Mouse (Mus musculus) lung, postnatal 0 days (tissue): ENCODE measurements at regions not wholly inside any gene's neighbourhood (a gene's known extent, or its start where the extent isn't known, plus 50 kb on each side); places are given as distances from the start of the nearest gene placed in this dataset.

Experiments
- ATAC-seq: fragments of 200-750 bp; cut with Nextera tagmentation; 2 replicates; pipeline ENCODE4 v1.8.0; 2017; ENCODE audit warnings: moderate library complexity
- DNase-seq: peaks from one replicate; pipeline ENCODE4 v3.0.0-alpha.2; 2016; ENCODE audit warnings: low spot score
- H3K27ac ChIP-seq: fragments of 300-500 bp; sonication (generic); 2 replicates; pipeline ENCODE4 v1.5.1; 2014; ENCODE audit warnings: antibody characterized with exemption, mild to moderate bottlenecking, low read length, mixed read lengths
- H3K27me3 ChIP-seq: fragments of 300-500 bp; sonication (generic); replicated peaks from 2 replicates; pipeline ENCODE4 v1.6.1; 2014; ENCODE audit warnings: low read length, mixed read lengths; ENCODE audit not compliant: insufficient read depth
- H3K36me3 ChIP-seq: fragments of 300-500 bp; sonication (generic); 2 replicates; pipeline ENCODE4 v1.6.1; 2014; ENCODE audit warnings: low read length, mixed read lengths; ENCODE audit not compliant: insufficient read depth
- H3K4me1 ChIP-seq: fragments of 300-500 bp; sonication (generic); 2 replicates; pipeline ENCODE4 v1.6.1; 2014; ENCODE audit warnings: antibody characterized with exemption, low read depth, low read length, mixed read lengths; ENCODE audit not compliant: insufficient read depth
- H3K4me2 ChIP-seq: fragments of 300-500 bp; sonication (generic); replicated peaks from 2 replicates; pipeline ENCODE4 v1.6.1; 2014; ENCODE audit warnings: low read depth, mild to moderate bottlenecking, low read length, moderate library complexity, mixed read lengths
- H3K4me3 ChIP-seq: fragments of 300-500 bp; sonication (generic); 2 replicates; pipeline ENCODE4 v1.5.1; 2014; ENCODE audit warnings: low read depth, low read length
- H3K9ac ChIP-seq: fragments of 300-500 bp; sonication (generic); replicated peaks from 2 replicates; pipeline ENCODE4 v1.6.1; 2014; ENCODE audit warnings: low read depth, mild to moderate bottlenecking
- H3K9me3 ChIP-seq: fragments of 300-500 bp; sonication (generic); 2 replicates; pipeline ENCODE4 v1.6.1; 2016; ENCODE audit warnings: low read length, mixed read lengths
- CTCF ChIP-seq: IDR thresholded peaks from 2 replicates; pipeline ENCODE4 v1.5.1; 2016; ENCODE audit warnings: antibody characterized with exemption, mild to moderate bottlenecking
- EP300 ChIP-seq: IDR thresholded peaks from 2 replicates; pipeline ENCODE4 v1.6.1; 2016; ENCODE audit warnings: antibody characterized with exemption, mild to moderate bottlenecking, control low read depth
- WGBS: fragments of 180-500 bp; shearing (Covaris S2); extraction: QIAGEN DNeasy Blood & Tissue Kit; methylation state at CpG from one replicate; pipeline ENCODE4 v1.1.7; 2014; 5-methylcytosine and 5-hydroxymethylcytosine counted together

- no peak overlapping the region for H3K9ac ChIP-seq
- TF ChIP-seq CTCF (no peak), EP300 (no peak)
- 82% methylated on average over 2 of the region's 2 CpGs for WGBS
- ATAC-seq, result no peak
- H3K9me3 ChIP-seq, result no peaks in the 10 kb centered on the region
- H3K36me3 ChIP-seq, result no peaks in the 10 kb centered on the region
- no peaks in the 10 kb centered on the region for H3K27me3 ChIP-seq
- no peaks in the 10 kb centered on the region for H3K4me1 ChIP-seq
- no peak for DNase-seq
- no peak overlapping the region for H3K4me3 ChIP-seq
- H3K4me2 ChIP-seq, result no peak overlapping the region
- H3K27ac ChIP-seq, result no peak overlapping the region
Measured at GRCm38 (mm10) chr1:137814556-137814955, 361.0 kb downstream of the Ptprc start.

DNA sequence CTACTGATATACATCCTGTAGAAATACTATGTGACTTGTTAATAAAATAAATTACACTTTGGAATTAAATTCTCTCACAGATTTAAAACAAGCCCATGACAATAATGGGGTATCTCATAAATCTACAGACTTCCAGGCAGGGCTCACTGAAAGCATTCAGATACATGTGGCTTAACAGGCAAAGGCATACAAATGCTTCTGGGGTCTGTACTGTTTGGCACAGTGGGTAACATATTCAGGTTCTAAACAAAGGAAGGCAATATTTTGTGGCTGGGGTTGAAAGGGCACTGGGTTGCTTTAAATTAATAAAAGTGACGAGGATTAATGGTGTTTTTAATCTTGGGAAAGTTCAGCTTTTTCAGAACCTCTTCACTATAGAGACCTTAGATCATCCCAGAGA is 361.8 kb downstream of the Ptprc start:
- H3K4me1 ChIP-seq, result no peaks in the 10 kb centered on the region
- TF ChIP-seq CTCF (no peak), EP300 (no peak)
- 89% methylated on average over 1 of the region's 1 CpGs for WGBS
- DNase-seq (no peak), ATAC-seq (no peak)
- H3K36me3 ChIP-seq, result no peaks in the 10 kb centered on the region
- H3K9me3 ChIP-seq, result no peaks in the 10 kb centered on the region
- no peak overlapping the region for H3K27ac ChIP-seq
- H3K9ac ChIP-seq, result no peak overlapping the region
- no peaks in the 10 kb centered on the region for H3K27me3 ChIP-seq
- H3K4me3 ChIP-seq, result no peak overlapping the region
- no peak overlapping the region for H3K4me2 ChIP-seq

DNA sequence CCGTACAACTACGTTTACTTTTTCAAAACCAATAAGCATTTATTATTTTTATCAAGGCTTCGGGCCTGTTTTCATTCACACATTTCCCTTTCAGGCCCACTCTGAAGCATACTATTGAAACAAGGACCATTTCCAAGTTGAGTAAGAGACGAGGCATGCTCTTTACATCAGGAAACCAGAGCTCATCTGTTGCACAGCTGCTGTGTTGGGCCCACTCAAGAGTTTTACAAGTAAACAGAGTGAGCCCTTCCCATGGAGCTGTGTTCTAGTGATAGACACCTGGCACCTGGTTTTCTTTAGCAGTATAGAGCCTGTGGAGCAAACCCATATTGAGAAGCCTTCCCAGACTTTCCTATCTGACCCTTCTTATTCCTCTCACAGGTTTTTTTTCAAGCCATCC is 363.5 kb downstream of the Ptprc start:
- Histone ChIP-seq H3K27me3 (no peaks in the 10 kb centered on the region), H3K4me3 (no peak overlapping the region), H3K9me3 (no peaks in the 10 kb centered on the region), H3K4me2 (no peak overlapping the region), H3K9ac (no peak overlapping the region), H3K27ac (no peak overlapping the region), H3K4me1 (no peaks in the 10 kb centered on the region), H3K36me3 (no peaks in the 10 kb centered on the region)
- 72% methylated on average over 4 of the region's 4 CpGs for WGBS
- ATAC-seq, result no peak
- no peak for DNase-seq
- TF ChIP-seq EP300 (no peak), CTCF (no peak)

- DNase-seq (no peak), ATAC-seq (no peak)
- no peaks in the 10 kb centered on the region for H3K9me3 ChIP-seq
- no peaks in the 10 kb centered on the region for H3K27me3 ChIP-seq
- no peaks in the 10 kb centered on the region for H3K4me1 ChIP-seq
- H3K36me3 ChIP-seq, result no peaks in the 10 kb centered on the region
- no peak overlapping the region for H3K4me3 ChIP-seq
- TF ChIP-seq EP300 (no peak), CTCF (no peak)
- no peak overlapping the region for H3K4me2 ChIP-seq
- 41% methylated on average over 8 of the region's 8 CpGs for WGBS
- no peak overlapping the region for H3K27ac ChIP-seq
- H3K9ac ChIP-seq, result no peak overlapping the region
Measured at GRCm38 (mm10) chr1:137806742-137807141, 368.8 kb downstream of the Ptprc start.

DNA sequence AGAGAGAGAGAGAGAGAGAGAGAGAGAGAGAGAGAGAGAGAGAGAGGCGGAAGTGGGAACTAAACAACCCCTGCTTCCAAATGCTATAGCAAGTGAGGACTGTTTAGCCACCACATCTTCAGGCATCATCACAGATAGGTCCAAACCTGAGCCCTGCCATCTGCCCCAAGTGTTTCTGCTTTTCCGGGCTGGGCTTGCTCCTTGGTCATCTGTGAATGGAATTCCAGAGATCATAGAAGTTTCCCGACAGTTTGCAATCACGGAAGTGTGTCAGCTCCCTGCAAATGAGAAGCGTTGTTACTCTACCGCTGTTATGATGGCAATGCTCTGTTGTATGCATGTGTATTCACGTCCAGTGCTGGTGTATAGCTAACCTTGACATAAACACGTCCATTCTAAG is 369.3 kb downstream of the Ptprc start:
- H3K27ac ChIP-seq, result no peak overlapping the region
- TF ChIP-seq CTCF, result no peak
- TF ChIP-seq EP300, result no peak
- 0 out of 2 replicates have a peak overlapping the region, but pooled peaks have one; percentile 1 for H3K4me2 ChIP-seq
- no peak overlapping the region for H3K9ac ChIP-seq
- ATAC-seq, result no peak
- H3K4me3 ChIP-seq, result no peak overlapping the region
- DNase-seq, result no peak
- WGBS, result 71% methylated on average over 7 of the region's 8 CpGs
- H3K9me3 ChIP-seq, result no peaks in the 10 kb centered on the region
- no peaks in the 10 kb centered on the region for H3K27me3 ChIP-seq
- H3K4me1 ChIP-seq, result no peaks in the 10 kb centered on the region
- H3K36me3 ChIP-seq, result no peaks in the 10 kb centered on the region

DNA sequence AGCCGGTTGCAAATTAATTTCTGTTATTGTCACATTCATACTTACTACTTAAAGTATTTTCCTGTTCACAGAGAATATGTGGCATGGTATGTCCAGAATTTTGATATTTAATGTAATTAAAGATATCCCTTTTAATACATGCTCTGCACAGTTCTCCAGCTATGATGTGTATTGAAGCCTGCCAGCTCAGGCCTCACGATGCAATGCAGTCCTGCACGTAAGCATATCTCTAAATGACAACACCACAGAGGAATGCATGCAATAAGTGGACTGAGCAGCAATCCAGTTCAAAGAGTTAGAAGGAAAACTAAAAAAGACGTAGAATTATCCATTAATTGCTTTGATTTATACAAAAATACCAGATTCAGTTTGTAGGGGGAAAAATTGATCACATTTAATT is 373.4 kb downstream of the Ptprc start:
- ATAC-seq, result no peak
- DNase-seq, result peak; percentile 12

GRCm38 (mm10) chr1:137800752-137801151 is 374.8 kb downstream of the Ptprc start:
- TF ChIP-seq EP300 (no peak), CTCF (no peak)

More for the DNA sequence above, 373.4 kb downstream of the Ptprc start:
- WGBS, result 42% methylated on average over 4 of the region's 4 CpGs
- Histone ChIP-seq H3K27me3 (no peaks in the 10 kb centered on the region), H3K9ac (no peak overlapping the region), H3K4me3 (no peak overlapping the region), H3K9me3 (no peaks in the 10 kb centered on the region), H3K36me3 (no peaks in the 10 kb centered on the region), H3K4me1 (no peaks in the 10 kb centered on the region), H3K27ac (no peak overlapping the region), H3K4me2 (no peak overlapping the region)
- TF ChIP-seq CTCF (no peak), EP300 (no peak)

More at GRCm38 (mm10) chr1:137800752-137801151, 374.8 kb downstream of the Ptprc start:
- 57% methylated on average over 2 of the region's 2 CpGs for WGBS
- no peak for ATAC-seq
- no peaks in the 10 kb centered on the region for H3K9me3 ChIP-seq
- no peak overlapping the region for H3K4me3 ChIP-seq
- H3K27ac ChIP-seq, result no peak overlapping the region
- no peaks in the 10 kb centered on the region for H3K4me1 ChIP-seq
- H3K27me3 ChIP-seq, result no peaks in the 10 kb centered on the region
- no peak overlapping the region for H3K9ac ChIP-seq
- no peak for DNase-seq
- H3K4me2 ChIP-seq, result no peak overlapping the region
- no peaks in the 10 kb centered on the region for H3K36me3 ChIP-seq
